Mouse (Mus musculus): ENCODE results near the gene Rpgrip1l. TPM values are rescaled to one million over a fixed set of nuclear protein-coding genes. Genes with fewer than 3 reads are reported as not detected.

Gene Rpgrip1l
- 6.1 and 9.9 TPM in 2 replicates for polyA plus RNA-seq (2011; ENCODE audit: insufficient read depth, insufficient read length, low read depth, missing spikeins)

DNA sequence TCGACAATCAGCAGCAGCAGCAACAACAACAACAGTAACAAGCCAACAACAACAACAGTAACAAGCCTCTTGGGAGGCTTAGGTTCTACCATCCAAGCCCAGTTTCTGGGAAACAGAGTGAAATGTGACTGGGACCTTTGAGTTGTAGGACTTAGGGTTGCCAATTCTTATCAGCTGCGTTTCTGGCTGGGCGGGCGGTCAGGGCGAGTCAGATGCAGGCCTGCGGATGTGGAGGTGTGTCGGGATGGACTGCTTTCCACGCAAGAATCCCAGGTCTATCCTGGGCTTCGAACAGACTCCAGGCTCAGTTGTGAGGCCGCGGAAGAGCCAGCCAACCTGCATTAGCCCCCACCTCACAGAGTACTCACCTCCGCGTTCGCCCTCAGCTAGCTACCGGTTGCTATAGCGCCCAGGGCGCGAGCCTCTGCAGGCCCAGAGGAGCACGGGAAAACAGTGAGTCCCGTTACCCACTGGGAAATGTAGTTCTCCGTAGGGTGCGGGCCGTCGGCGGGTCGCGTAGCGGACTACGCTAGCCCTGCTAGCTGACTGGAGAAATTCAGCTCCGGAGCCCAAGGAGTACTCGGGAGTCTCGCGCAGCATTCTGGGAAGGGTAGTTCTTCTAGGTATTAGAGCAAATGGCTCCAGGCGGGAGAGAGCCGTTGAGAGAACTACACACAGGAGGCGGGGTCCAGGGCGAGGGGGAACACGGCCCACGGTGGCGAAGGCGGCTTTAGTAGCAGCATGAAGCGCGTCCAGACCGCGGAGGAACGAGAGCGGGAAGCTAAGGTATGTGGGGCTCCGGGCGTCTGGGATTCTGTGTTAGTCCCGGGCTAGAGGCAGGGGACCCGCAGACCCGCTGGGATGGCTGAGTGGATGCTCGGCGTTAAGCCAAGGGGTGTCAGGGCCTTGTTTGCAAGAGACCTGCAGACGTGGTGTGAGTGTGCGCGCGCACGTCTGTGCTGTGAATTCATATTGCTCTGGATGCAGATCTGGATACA, at the start of gene Rpgrip1l, which contains the start of gene Fto:
Gene Rpgrip1l, minus strand, starts transcription at position 428 of the 998 bp plus-strand sequence.
Gene Fto, plus strand, starts transcription at position 691 of the 998 bp plus-strand sequence.
- Histone ChIP-seq H3K27ac (ENCODE audit: insufficient read depth, low read length) (no peak within 1 kb of the TSS), H3K36me3 (ENCODE audit: control insufficient read depth, insufficient read depth, low read length, poor library complexity, severe bottlenecking) (no peaks in the 10 kb centered on the region)

DNA sequence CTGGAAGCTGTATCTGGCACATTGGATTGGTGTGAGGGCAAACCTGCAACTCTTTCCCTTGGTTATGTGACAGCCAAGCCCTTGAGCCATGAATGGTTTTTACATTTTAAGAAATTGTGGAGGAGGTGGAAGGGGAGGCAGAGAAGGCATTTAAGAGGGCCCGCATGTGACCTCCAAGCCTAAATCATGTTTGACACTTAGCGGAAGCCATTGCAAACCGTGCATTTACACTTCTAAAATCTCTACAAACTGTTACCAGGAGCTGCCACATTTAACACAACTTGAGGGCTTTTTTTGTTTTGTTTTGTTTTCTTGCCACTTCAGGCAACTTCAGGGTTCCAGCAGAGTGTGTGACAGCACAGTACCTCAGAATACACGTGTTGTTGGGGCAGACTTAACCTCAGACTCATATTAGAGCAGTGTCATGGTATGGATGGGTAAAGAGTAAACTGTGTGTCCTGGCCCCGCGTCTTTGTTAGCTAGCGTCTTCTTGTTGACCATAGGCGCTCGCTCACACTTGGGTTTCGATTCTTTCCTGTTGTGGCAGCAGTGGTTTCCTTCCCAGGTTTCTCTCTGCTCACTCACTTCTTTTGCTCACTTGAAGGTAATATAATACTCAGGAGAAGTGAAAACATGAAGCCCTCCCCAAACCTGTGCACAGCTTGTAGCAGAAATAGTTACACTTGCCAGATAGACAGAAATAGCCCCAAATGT, 47.7 kb upstream of the Rpgrip1l start:
- TF ChIP-seq POLR2A (IDR thresholded peaks at IDR 0.05; ENCODE audit: insufficient read depth, low read length) (no peak), CTCF (IDR thresholded peaks at IDR 0.05; ENCODE audit: low read depth, low read length) (no peak), EP300 (IDR thresholded peaks at IDR 0.05; ENCODE audit: insufficient read depth, low read depth, low read length) (no peak)
- no peaks in the 10 kb centered on the region; the same call in 1 of the 2 replicates for H3K27me3 ChIP-seq (ENCODE audit: control insufficient read depth, insufficient read depth, low read length, poor library complexity, severe bottlenecking)
- peaks cover 2% of the 10 kb centered on the region for H3K4me1 ChIP-seq (ENCODE audit: control insufficient read depth, insufficient read depth, low read length)
- no peak overlapping the region for H3K4me3 ChIP-seq (ENCODE audit: low read depth, low read length)
- no peak overlapping the region for H3K27ac ChIP-seq (ENCODE audit: insufficient read depth, low read length)
- no peaks in the 10 kb centered on the region for H3K36me3 ChIP-seq (ENCODE audit: control insufficient read depth, insufficient read depth, low read length, poor library complexity, severe bottlenecking)
- peaks cover 4% of the 10 kb centered on the region; the same call in 1 of the 2 replicates for H3K9me3 ChIP-seq (replicated peaks; ENCODE audit: control insufficient read depth, insufficient read depth, low read length, poor library complexity, severe bottlenecking)
- no peak overlapping the region for H3K9ac ChIP-seq (ENCODE audit: low read depth, poor library complexity, severe bottlenecking)

More for the DNA sequence above, at the start of gene Rpgrip1l, which contains the start of gene Fto:
- TF ChIP-seq POLR2A (IDR thresholded peaks at IDR 0.05; ENCODE audit: insufficient read depth, low read length) (no peak), CTCF (IDR thresholded peaks at IDR 0.05; ENCODE audit: low read depth, low read length) (no peak), EP300 (IDR thresholded peaks at IDR 0.05; ENCODE audit: insufficient read depth, low read depth, low read length) (no peak)
- Histone ChIP-seq H3K9ac (ENCODE audit: low read depth, poor library complexity, severe bottlenecking) (peak within 1 kb of the TSS; percentile 66), H3K9me3 (replicated peaks; ENCODE audit: control insufficient read depth, insufficient read depth, low read length, poor library complexity, severe bottlenecking) (no peaks in the 10 kb centered on the region), H3K27me3 (ENCODE audit: control insufficient read depth, insufficient read depth, low read length, poor library complexity, severe bottlenecking) (no peaks in the 10 kb centered on the region), H3K4me1 (ENCODE audit: control insufficient read depth, insufficient read depth, low read length) (no peaks in the 10 kb centered on the region), H3K4me3 (ENCODE audit: low read depth, low read length) (peak within 1 kb of the TSS; percentile 95)

DNA sequence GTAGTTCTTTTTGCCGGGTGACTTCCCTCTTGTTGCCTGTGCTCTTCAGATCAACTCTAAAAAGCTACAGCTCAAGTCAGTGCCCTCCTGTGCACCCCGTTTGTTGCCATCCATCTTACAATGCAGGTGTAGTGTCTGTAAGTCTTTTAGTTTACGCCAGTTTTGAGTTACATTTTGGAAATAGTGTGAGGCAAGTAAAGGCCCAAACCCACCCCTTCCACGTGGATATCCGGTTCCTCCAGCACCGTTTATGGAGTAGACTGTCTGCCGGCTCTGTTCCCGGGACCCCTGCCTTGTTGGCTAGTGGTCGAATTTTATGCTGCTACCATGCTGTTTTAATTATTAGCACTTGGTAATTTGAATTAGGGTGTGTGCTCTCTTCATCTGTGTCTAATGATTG, 46.4 kb upstream of the Rpgrip1l start:
- H3K27me3 ChIP-seq (ENCODE audit: control insufficient read depth, insufficient read depth, low read length, poor library complexity, severe bottlenecking): no peaks in the 10 kb centered on the region
- H3K9ac ChIP-seq (ENCODE audit: low read depth, poor library complexity, severe bottlenecking): no peak overlapping the region
- H3K4me3 ChIP-seq (ENCODE audit: low read depth, low read length): no peak overlapping the region
- H3K4me1 ChIP-seq (ENCODE audit: control insufficient read depth, insufficient read depth, low read length): no peaks in the 10 kb centered on the region
- no peak overlapping the region for H3K27ac ChIP-seq (ENCODE audit: insufficient read depth, low read length)
- H3K36me3 ChIP-seq (ENCODE audit: control insufficient read depth, insufficient read depth, low read length, poor library complexity, severe bottlenecking): no peaks in the 10 kb centered on the region
- H3K9me3 ChIP-seq (replicated peaks; ENCODE audit: control insufficient read depth, insufficient read depth, low read length, poor library complexity, severe bottlenecking): peaks cover 4% of the 10 kb centered on the region; the same call in 1 of the 2 replicates
- no peak for TF ChIP-seq EP300 (IDR thresholded peaks at IDR 0.05; ENCODE audit: insufficient read depth, low read depth, low read length)
- TF ChIP-seq CTCF (IDR thresholded peaks at IDR 0.05; ENCODE audit: low read depth, low read length): no peak
- no peak for TF ChIP-seq POLR2A (IDR thresholded peaks at IDR 0.05; ENCODE audit: insufficient read depth, low read length)

DNA sequence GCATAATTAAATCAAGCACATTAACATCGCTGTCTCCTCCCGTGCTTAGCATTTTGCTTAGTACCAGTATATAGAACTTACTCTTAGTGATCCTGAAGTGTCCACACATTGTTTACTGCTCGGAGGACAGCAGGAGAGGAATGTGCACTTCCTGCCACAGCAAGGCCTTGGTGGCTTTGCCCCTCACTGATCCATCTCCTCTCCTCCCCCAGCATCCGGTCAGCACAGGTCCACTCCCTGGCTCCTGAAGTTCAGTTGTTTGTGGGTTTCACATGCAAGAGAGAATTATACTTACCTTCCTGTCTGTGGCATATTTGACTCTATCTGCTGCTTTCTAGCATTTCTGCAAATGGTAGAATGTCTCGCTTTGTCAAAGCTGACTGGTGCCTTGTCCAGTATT, 45.0 kb upstream of the Rpgrip1l start:
- TF ChIP-seq CTCF (IDR thresholded peaks at IDR 0.05; ENCODE audit: low read depth, low read length) (no peak), POLR2A (IDR thresholded peaks at IDR 0.05; ENCODE audit: insufficient read depth, low read length) (no peak), EP300 (IDR thresholded peaks at IDR 0.05; ENCODE audit: insufficient read depth, low read depth, low read length) (no peak)
- Histone ChIP-seq H3K36me3 (ENCODE audit: control insufficient read depth, insufficient read depth, low read length, poor library complexity, severe bottlenecking) (no peaks in the 10 kb centered on the region), H3K9me3 (replicated peaks; ENCODE audit: control insufficient read depth, insufficient read depth, low read length, poor library complexity, severe bottlenecking) (peaks cover 4% of the 10 kb centered on the region; the same call in 1 of the 2 replicates), H3K27me3 (ENCODE audit: control insufficient read depth, insufficient read depth, low read length, poor library complexity, severe bottlenecking) (no peaks in the 10 kb centered on the region), H3K9ac (ENCODE audit: low read depth, poor library complexity, severe bottlenecking) (no peak overlapping the region), H3K4me1 (ENCODE audit: control insufficient read depth, insufficient read depth, low read length) (no peaks in the 10 kb centered on the region), H3K4me3 (ENCODE audit: low read depth, low read length) (no peak overlapping the region), H3K27ac (ENCODE audit: insufficient read depth, low read length) (no peak overlapping the region)

DNA sequence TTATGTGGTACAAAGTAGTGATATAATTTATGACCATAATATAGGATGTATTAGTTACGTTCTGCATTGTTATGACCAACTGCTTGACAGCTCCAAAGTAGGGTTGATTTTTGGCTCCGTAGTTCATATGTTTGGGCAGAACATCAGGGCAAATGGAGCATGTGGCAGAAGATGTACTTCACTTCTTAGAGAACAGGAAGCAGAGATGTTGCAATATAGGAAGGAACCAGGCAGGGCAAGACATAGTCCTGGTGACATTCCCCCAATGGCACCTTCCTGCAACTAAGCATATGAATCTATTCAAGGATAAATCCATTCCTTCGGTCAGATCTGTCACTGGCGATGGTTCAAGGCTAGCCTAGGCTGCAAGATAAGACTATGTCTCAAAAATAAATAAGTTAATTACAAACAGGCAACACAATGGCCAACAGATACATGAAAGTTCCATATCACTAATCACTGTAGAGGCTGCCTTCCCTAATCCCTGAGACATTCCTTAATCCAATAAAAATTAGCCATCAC, 44.5 kb upstream of the Rpgrip1l start:
- Histone ChIP-seq H3K27ac (ENCODE audit: insufficient read depth, low read length) (no peak overlapping the region), H3K9ac (ENCODE audit: low read depth, poor library complexity, severe bottlenecking) (no peak overlapping the region), H3K27me3 (ENCODE audit: control insufficient read depth, insufficient read depth, low read length, poor library complexity, severe bottlenecking) (no peaks in the 10 kb centered on the region), H3K4me1 (ENCODE audit: control insufficient read depth, insufficient read depth, low read length) (no peaks in the 10 kb centered on the region), H3K9me3 (replicated peaks; ENCODE audit: control insufficient read depth, insufficient read depth, low read length, poor library complexity, severe bottlenecking) (peaks cover 4% of the 10 kb centered on the region; the same call in 1 of the 2 replicates), H3K36me3 (ENCODE audit: control insufficient read depth, insufficient read depth, low read length, poor library complexity, severe bottlenecking) (no peaks in the 10 kb centered on the region), H3K4me3 (ENCODE audit: low read depth, low read length) (no peak overlapping the region)
- no peak for TF ChIP-seq POLR2A (IDR thresholded peaks at IDR 0.05; ENCODE audit: insufficient read depth, low read length)
- TF ChIP-seq EP300 (IDR thresholded peaks at IDR 0.05; ENCODE audit: insufficient read depth, low read depth, low read length): no peak
- TF ChIP-seq CTCF (IDR thresholded peaks at IDR 0.05; ENCODE audit: low read depth, low read length): no peak

Data from ES-Bruce4 (cell line).